Mouse (Mus musculus) embryonic fibroblast, embryonic 13.5 days (primary cell): Measurements from ENCODE around the gene Zbtb22.
A peak's percentile ranks its signal among the peaks of the same experiment; 100 is the strongest.

Experiments
- CTCF ChIP-seq: IDR thresholded peaks from 2 replicates; pipeline ENCODE4 v1.5.1; 2011; ENCODE audit warnings: mild to moderate bottlenecking, control low read depth, low read length, moderate library complexity, borderline replicate concordance; ENCODE audit not compliant: insufficient read depth
- POLR2A ChIP-seq: IDR thresholded peaks from 2 replicates; pipeline ENCODE4 v1.6.1; 2011; ENCODE audit warnings: low read depth, mild to moderate bottlenecking, control low read depth, low read length, moderate library complexity

DNA sequence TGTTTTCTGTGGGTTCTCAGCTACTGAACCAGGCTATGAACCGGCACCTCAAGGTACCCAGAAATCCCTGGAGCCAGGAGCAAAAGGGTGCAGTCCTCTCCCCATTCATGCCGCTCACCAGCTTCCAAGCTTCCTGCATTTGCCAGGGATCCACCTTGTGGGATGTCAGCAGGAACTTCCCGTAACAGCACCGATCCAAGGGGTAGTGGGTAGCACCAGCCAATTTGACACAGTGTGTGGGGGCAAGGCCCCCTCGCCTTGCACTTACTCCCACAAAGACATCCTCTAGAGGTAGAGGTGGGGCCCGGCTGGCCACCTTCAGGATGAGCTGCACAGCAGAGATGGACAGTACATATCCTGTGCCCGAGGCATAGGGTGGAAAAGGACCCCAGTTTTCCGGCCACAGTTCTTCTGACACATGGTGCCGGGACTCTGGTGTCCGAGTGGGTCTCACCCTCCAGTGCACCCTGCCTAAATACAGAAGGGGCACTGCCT is 34.5 kb downstream of the Zbtb22 start:
- peak; percentile 45 for TF ChIP-seq POLR2A
- no peak for TF ChIP-seq CTCF
